Mouse (Mus musculus) lung, postnatal 10 days (tissue): ENCODE measurements around the gene F13a1.

Experiments
- DNase-seq: peaks from one replicate; pipeline ENCODE4 v3.0.0; 2021

The F13a1 gene

DNA sequence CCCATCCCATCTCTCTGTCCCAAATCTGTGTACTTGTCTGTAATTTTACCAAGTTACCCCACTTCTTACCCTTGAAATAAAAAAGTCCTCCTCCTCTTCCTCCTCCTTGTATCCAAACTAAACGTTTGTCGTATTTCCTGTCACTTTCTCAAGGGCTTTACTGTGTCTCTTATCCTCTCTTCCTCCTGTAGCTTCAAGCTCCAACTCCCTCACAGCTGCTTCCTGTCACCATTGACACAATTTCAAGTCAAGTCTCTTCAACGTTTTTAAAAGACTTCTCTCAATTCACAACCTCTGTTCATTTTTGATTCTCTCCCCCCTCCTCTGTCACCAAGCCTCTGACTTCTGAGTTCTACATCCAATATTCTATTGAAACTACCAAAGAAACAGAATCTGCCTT, at the start of gene F13a1:
TSS of gene F13a1 (minus strand) at position 119 of the 400 bp plus-strand sequence.
- no peak for DNase-seq

DNA sequence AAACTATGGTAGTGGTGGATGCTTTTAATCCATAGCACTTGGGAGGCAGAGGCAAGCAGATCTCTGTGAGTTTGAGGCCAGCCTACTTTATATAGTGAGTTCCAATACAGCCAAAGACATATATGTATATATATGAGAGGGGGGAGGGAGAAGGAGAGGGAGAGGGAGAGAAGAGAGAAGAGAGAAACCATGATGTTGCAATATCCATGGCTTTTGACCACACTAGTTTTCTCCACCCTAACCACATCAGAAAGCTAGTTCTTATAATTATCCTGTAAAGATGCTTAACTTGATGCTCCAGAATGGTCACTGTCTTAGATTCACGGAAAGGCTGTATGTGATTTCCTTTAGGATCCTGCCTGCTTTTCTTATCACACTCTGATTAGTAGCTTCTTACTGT, 41.6 kb upstream of the F13a1 start:
- no peak for DNase-seq

DNA sequence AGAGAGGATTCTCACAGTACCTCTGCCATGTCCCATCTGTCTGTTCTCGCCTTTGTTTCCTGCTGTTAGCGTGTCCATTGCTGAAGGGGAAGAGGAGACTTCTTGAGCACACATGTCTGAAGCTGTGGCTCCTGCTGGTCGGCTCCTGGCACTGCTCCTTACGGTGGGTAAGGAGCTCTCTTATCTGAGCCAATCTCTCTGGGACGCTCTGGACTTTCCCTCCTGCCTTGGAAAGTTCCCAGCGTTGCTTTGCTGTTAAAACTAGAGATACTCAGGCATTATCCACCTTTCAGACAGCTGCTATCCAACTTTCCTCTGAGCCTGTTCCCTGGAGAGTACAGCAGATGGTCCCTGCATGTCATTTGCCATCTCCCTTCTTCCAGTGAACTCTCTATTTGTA, 39.1 kb upstream of the F13a1 start:
- DNase-seq = no peak

DNA sequence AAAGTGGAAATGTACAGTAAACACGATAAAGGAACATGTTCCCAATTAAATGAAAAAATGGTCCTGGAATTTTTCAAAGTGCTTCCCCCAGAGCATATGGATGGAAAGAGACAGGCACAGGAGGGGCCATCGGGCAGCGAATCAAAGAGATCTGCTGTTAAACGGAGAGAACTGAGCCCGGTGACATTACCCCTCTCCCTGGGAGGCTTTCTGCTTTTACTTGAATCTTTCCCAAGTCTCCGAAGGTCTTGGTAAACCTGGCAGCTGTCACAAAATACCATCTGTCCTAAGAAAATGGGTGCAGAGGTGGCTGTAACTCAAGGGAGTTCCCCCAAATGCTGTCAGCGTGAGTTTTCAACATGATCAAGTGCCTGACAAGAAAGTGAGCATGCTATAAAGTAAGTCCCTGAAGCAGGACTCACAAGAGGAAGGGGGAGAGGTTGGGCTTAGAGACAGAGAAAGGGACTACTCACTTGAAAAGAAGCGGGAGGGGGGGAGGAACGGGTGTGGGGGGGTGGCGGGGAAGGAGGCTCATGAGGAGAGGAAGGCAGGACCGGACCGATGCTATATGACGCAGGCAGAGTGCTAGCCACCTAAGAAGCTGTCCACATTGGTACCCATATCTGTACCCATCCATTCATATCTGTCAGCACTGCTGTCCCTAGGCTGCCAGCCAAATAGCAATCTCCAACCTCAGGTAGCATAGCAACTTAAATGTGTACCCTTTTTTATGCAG, 31.6 kb upstream of the F13a1 start:
- no peak for DNase-seq

DNA sequence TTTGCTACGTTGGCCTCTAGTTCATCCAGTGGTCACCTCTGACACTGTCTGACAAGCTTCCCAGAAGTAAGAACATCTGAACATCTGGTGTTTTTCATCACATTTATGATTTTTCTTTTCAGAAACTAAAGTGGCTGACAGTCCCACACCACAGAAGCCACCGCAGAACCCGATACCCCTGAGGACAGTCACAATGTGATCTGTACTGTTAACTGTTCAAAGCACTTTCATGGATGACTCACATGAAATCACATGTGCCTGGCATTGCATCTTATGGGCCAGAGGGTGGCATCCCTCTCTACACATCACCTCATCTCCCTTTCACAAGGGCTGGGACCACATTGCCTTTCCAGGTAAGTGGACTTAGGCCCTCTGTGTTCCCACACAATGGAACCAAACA, 21.3 kb upstream of the F13a1 start:
- no peak for DNase-seq

DNA sequence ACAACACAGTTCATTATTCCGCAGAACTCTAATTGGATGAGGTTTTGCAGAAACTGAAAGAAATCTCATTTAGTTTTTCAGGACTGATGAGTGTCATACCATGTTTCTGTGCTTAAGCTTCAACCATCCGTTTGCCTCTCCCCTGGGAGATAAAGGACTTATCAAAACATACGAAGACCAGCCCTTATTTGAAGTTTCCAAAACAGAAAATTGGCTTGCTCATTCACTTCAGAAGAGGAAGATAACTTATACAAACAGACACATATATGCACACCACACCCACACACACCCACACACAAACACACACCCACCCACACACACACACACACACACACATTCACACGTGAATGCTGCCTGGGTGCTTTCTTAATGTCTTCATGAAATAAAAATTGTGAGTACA, 20.8 kb upstream of the F13a1 start:
- DNase-seq = no peak

DNA sequence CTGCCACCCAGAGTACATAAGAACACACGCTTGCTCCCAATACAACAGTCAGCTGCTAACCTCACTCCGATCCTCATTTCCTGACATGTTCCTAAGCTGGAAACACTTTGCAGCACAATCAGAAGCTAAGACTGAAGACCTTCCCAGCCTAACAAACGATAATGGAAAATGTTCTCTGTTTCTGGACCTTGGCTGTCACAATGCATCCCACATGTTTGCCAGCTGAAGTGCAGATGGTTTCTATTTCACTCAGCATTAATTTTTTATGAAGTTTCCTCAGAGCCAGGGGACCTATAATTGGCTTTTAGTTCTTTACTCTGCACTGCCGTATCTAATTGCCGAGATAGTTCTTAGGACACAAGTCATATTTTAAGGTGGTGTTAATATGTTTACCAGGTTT, 10.8 kb upstream of the F13a1 start:
- peak; percentile 45 for DNase-seq

DNA sequence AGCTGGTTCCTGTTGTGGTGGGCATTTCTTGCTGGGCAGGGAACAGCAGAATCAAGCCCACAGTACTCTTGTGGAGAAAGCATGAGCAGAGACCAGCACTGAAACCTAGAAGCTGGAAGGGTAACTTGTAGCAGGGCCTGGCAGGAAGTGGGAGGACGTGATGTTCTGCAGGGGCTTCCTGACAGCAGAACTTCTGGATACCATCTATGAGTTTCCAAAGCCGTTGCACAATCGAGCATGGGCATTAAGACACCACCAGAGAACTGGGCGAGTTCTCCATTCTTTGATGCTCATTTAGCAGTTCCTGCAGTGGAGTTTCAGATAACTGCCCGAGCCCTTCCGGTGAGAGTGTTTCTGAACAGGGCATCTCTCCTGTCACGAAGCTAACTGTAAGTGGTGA, 6.6 kb upstream of the F13a1 start:
- DNase-seq = peak; percentile 7

DNA sequence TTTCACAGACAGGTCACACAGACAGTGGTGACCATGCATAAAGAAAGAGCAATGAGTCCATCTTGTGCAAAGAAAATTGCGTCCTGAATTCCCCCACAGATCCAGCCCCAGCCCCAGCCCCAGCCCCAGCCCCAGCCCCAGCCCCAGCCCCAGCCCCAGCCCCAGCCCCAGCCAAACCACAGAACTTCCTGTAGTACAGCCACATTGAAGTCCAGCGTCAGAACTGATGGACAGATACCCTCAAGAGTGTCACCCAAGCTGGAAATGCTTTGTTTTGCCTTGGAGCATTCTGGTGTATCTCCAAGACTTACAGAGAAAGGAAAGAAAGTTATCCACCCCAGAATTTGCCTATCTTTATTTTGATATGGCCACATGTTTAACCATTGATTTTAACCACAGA, 413 bp downstream of the F13a1 start:
- no peak for DNase-seq

DNA sequence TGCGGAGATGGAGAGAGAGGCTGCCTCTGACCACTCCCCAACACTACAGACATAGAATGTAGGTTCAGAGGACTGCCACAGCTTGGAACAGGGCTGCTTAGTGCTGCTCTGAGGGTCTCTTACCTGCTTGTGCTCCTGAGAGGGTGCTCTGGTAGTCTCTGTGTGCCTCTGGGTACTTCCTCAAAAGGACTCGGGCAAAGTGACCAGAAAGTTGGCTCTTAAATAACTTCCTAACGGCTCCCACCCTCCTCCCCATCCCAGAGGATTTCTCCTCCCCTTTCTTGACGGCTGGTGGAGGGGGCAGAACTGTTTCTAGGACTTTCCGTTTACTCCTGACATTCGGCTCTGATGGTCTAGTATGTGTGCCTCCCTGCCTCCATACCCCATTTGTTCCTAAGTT, 1.0 kb downstream of the F13a1 start:
- DNase-seq = no peak

DNA sequence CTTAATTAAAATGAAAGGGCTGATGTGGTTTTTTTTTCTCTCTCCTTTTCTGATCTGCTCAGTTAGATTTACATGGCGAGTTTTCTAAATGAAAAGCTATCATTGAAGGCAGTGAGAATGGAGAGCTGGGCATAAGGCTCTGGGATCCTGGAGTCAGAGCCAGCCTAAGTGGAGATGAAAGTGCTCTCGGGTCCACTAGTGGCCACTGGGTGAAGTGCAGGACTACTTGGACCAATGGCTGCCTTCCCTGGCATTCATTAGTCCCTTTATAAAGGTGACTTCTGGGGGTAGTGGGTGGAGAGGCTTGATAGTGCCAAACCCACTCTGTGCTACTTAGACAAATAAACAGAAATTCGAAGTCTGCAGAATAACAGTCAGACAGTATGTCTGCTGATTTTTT, 5.0 kb downstream of the F13a1 start:
- DNase-seq = peak; percentile 42

DNA sequence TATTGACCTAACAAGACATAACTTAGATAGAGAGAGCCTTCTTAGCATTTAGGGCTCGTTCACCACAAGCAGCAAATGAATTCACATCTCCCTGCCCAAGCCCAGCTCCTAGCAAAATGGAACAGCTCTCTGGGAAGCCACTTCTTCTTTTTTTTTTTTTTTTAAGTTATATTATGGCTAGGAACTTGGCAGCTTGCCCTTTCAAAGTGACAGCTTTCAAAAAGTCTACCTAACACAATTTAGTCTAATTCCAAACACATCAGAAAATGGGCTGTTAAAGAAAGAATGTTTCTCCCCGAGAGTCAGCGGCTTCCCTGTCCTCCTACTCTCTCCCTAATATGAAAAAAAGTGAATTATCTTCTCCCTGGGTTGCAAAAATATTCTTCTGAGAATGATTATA, 15.3 kb downstream of the F13a1 start:
- no peak for DNase-seq

DNA sequence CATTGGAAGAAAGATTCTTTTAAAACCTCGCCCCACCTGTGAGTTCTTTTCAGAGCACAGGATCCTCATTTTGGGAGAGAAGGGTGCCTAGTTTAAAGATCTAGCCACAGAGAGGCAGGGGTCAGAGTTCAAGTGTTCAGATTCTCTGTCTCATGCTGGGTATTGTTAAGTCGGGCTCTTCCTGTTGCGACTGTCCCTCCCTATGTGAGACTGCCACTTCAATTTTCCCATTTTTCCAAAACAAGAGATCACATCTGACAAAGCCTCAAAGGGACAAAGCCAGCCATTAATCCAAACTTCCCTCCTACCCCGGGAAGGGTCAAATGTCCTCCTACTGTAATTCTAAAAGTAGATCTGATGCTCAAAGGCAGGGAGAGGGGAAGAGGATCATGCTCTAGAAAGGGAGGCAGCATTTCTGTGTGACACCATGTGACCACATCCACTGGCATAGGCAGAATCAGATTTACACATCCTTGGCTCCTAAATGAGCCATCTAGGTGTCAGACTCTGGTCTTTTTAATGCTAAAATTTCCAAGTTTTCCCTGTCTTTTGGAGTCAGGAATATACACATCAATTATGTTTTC, 24.0 kb downstream of the F13a1 start:
- DNase-seq = no peak

DNA sequence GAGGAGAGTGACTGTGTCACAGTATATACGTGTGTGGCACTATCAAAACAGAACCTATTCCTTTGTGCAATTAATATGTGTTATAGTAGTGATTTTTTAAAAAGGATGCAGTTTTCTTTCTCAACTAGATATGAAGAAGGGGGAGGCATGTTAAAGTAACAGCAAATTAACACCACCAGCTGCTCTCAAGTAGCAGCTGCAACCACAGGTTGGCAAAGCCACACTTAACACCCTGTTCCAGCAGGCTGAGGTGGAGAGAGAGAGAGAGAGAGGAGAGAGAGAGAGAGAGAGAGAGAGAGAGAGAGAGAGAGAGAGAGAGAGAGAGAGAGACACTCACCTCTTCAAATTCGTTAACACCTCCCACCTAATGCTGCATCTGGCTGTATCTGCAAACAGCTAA, 28.5 kb downstream of the F13a1 start:
- DNase-seq = no peak

DNA sequence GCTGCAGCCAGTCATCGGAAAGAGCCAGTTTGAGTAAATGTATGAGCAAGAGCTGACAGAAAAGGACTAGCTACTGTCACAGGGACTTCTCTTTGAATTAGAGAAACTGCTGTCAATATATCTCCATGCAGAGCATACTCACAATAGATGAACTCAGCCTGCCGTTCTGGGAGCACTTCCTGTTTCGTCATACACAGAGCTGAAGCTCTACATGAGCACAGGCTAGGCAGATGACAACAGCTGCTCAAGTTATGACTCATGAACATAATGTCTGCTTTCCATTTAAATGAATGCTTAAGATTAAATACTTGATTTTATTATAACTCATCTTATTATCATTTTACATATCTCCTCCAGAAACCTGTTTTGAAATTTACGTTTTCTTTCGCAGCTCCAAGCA, 39.3 kb downstream of the F13a1 start:
- DNase-seq = no peak

DNA sequence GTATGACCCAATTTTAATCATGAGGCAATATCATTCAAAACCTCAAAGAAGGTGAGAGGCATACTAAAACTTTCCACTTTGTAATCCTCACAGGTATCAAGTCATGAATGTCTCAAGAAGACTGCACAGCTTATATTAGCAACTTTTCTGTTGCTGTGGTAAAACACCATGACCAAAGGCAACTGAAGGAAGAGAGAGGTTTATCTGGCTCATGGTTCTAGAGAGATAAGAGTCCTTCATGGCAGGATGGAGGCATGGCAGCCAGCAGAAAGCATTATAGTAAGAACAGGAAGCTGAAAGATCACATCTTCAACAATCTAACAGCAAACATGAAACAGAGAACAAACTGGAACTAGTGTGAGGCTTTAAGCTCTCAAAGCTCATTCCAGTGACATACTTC, 43.8 kb downstream of the F13a1 start:
- no peak for DNase-seq

DNA sequence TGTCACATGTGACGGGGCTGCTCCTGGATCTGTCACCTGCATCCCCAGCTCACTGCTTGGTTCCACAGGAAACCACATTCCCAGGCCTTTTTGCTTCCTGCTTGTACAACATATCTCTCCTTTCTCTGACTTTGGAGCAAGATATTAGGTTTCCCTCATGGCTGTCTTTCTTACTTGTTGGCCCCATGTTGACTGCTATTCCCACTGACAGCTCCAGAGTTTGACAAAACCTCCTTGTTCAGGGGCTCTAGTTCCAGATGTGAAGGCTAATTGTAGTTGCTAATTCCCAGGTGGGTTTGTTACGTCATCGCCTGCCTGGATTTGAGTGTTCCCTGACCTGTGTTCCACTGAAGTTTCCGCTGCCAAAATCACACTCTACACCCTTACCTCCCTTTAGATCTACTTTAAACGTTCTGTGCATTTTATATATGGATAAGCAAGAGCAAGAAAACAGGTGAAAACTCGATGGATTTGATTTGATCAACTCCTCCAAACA, 50.8 kb downstream of the F13a1 start:
- no peak for DNase-seq

DNA sequence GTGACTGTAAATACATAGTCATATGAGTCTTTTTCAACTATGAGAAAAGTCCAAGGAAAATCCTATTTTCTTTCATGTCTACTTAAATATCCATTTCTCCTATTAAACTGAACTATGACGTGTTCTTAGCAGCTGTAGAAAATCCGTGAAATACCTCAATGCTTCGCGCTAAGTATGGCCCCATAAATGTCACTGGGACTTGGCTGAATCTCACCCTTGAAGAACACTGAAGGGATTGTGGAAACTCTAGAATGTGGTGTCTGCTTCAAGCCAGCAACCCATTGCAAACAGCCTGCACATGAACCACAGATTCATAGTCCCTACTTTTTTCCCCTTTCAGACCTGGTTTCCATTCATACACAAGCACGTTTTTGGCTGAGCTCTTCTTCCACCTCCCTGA, 56.5 kb downstream of the F13a1 start:
- DNase-seq = no peak

DNA sequence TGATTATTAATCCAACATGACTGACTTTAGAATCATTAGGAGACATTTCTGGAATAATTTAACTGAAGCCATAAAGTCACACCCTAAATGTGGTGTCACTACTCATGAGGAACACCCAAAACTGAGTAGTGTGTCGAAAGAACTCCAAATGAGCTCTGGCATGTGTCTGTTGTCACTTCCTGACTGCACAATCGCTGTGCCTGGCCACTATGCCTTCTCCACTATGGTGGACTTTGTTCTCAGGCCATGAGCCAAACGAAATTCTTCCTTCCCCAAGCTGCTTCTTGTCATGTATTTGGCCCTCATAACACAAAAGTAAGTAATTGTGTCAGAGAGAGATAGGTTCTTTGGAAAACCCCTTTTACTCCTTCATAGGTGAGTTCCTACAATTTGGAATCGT, 61.7 kb downstream of the F13a1 start:
- DNase-seq = no peak

DNA sequence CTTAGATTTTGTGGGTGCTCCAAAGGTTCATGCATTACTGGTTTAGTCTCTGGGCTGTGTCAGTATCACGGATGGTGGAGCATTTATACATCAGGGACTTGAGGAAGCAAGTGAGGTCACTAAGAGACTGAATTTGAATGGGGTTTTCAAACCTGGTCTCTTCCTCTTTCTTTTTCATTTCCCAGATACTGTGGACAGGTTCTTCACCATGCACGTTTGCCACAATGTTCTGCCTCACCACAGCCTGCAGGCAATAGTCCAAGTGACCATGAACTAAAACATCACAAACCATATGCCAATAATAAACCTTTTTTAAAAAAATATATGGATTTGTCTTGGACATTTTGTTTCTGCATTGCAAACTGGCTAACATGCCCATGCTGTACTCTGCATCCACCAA, 77.0 kb downstream of the F13a1 start:
- DNase-seq = no peak

DNA sequence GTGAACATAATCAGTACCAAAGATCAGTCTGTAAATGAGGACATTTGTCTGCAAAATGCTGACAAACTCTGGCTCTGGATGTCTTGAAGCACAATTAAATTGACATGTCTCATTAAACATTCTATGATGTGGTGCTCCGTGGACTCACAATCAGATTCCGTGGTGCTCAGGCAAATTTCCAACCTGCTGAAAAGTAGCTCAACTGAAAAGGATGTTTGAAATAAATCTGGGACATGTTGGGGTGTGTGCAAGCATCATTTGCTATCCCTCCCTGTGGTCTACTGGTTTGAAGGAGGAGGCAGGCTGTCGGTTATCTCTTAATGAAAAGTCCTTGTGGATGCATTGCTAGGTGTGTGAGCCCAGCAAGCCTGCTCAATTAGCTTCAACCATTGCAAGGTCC, 77.8 kb downstream of the F13a1 start:
- no peak for DNase-seq

DNA sequence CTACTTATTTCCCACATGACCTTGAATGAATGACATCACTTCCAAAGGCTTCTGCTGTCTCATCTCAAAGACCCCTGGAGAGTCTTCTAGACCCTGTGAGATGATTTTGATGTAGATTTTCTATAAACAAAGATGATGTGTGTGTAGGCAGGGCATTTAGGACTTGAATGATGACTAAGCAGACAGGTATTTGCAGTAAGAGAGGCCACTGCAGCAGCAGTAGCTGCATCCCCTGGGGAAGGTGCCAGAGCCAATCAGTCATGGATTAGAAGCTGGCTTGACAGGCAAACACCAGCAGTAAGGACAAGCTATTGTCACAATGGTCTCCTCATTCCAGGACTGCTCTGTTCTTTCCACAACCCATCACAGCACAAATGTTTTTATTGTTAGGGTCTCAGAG, 87.1 kb downstream of the F13a1 start:
- no peak for DNase-seq

DNA sequence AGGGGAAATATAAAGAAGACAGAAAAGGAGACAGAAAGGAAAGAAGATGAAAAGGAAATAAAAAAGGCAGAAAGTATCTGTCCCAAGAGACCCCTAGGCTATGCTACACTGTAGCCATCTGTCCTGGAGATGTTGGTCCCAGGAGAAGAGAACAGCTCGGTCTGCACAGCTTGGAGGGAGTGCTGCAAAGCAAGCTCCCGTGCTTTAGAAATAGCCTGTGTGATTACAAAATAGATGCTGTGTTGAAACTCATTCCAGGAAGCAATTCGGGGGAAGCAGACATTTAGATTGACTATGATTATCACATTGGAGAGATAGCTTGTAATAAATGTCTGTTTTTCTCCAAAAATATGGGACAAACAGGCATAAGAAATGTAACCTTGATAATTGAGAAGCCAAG, 91.0 kb downstream of the F13a1 start:
- peak; percentile 2 for DNase-seq

DNA sequence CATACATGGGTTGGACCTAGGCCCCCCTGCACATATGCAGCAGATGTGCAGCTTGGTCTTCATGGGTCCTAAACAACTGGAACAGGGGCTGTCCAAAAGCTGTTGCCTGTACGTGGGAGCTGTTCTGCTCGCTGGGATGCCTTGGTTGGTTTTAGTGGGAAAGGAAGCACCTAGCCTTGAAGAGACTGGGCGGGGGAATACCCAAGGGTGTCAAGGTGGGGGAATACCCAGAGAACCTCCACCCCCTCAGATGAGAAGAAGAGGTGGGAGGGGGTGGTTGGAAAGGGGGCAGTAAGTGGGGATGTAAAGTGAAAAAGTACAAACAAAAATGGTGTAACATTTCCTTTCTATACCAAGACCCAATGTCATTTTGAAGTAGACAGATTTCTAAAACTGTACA, 95.1 kb downstream of the F13a1 start:
- no peak for DNase-seq

DNA sequence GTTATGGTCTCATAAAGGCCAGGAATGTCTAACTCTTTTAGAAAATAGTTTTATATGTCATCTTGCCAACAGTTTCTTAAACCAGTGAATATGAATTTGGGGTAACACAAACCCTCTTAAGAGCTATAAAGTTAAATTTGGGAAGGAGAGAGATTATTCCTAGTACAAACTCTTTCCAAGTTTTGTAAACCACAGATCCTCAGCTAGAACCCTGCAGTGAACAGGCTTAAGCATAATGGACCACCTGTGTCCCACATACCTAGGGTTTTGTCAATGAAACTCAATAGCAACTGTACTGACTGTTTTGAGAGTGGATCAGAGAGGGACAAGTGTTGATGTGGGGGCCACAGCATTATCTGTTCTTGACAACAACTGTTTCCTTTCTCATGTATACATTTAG, 96.4 kb downstream of the F13a1 start:
- DNase-seq = no peak
